Mouse (Mus musculus) 416B (cell line): ENCODE measurements around the gene Olfr547.
"Not testable (repeated sequence)": the region's sequence is repeated elsewhere in the genome, so short reads cannot be mapped to it uniquely, and the experiment has no call there.

Source experiments
- DNase-seq: peaks from one replicate; pipeline ENCODE4 v3.0.0; 2011; ENCODE audit warnings: low read depth

Gene Olfr547

DNA sequence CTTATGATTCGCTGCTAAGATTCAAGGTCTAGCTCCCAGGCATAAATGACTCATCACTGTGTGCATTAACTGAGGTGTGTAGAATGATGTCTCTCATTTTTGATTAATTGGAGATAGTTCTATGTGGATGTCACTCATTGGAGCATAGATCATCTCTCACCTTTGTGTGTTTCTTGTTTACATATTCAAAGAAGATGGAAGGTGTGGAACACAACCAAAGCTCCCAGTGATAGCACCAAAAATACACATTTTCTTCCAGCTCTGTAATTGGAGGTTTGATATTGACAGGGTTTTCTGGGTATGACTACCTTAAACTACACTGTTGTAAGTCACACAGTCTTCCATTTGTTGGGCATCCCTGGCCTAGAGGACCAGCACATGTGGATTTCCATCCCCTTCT is at the start of gene Olfr547:
Olfr547 (plus strand) TSS at position 301 of the 400 bp plus-strand sequence.
- DNase-seq = no peak

DNA sequence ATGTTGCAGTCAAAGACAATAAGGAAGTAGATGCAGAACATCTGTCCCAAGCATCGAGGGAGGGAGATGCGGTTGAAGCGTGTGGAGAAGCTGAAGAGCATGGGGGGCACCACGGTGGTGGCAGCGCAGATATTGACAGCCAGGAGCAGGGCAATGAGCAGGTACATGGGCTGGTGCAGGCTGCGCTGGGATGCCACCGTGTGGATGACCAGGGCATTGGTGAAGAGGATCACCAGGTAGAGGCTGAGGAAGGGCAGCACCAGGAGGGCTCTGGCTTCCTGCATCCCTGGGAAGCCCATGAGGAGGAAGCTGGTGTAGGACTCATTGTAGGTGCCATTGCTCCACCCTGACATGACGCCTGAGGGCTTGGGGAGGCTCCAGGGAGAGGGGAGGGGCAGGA is 49.8 kb upstream of the Olfr547 start:
- DNase-seq = not testable (repeated sequence)

DNA sequence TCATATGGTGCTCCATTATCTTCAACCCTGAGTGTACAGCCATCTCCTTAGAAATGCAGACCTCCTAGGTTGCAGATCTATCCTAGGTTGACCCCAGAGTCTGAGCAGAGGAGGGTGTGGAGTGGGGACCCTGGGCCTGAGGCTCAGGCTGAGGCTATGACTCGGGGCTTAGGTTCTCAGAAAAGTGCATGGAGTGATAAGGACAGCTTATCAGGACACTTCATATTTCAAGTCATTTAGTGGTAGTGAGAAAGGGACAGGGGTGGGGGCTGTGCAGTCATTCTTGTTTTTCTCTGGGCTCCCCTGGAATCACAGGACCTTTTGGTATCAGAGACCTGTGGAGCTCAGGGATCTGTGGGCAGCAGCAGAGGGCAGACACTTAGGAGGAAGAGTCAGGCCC is 48.4 kb upstream of the Olfr547 start:
- no peak for DNase-seq

- no peak for DNase-seq
Observed at GRCm38 (mm10) chr7:102488161-102488560, 46.4 kb upstream of the Olfr547 start, which contains the start of gene Olfr544. TSS of gene Olfr544 (minus strand) at chr7:102488313.

DNA sequence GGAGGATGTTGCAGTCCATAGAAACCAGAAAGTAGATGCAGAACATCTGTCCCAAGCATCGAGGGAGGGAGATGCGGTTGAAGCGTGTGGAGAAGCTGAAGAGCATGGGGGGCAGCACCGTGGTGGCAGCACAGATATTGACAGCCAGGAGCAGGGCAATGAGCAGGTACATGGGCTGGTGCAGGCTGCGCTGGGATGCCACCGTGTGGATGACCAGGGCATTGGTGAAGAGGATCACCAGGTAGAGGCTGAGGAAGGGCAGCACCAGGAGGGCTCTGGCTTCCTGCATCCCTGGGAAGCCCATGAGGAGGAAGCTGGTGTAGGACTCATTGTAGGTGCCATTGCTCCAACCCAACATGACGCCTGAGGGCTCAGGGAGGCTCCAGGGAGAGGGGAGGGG is 40.1 kb upstream of the Olfr547 start:
- DNase-seq = not testable (repeated sequence)

GRCm38 (mm10) chr7:102499473-102499872 is 35.1 kb upstream of the Olfr547 start, which contains the start of gene Olfr545:
TSS of gene Olfr545 (minus strand) at chr7:102499573.
- DNase-seq = no peak

DNA sequence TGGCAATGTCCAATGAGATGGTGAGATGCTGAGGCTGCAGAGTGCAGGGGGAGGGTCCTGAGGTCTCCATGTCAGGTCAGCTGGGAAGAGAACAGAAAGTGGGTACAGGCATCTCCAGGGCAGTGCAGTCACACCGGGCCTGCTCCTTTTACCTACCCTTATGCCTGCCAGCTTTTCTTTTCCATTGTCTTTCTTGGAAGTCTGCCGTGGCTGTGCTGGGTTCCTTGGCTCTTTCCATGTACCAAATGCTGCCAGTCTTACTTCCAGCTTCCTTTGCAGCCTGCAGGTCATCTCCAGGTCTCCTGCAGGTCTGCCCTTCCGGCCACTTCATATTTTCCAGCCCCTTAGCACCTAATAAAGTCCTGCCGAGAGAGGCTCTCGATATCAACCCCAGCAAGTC is 32.6 kb upstream of the Olfr547 start:
- DNase-seq = no peak

DNA sequence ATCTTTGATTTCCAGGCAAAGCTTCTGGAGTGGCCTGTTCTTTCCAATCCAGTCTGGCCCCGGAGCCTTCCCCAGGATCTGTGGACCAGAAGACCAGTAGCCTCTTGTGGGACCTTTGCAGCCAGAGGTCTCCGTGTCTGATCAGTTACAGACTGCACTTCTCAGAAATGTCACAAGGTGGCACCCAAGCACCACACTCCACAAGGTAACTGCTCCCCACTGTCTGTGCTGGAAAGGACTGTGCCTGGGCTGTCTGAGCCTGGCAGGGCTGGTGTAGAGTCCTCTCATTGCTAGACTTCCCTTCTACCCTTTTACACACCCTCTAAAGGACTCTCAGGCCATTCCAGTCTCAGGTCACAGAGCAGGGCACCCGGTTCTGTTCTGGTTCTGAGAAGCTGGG is 27.7 kb upstream of the Olfr547 start:
- DNase-seq = peak; percentile 80

GRCm38 (mm10) chr7:102508066-102508465 is 26.5 kb upstream of the Olfr547 start:
- no peak for DNase-seq

DNA sequence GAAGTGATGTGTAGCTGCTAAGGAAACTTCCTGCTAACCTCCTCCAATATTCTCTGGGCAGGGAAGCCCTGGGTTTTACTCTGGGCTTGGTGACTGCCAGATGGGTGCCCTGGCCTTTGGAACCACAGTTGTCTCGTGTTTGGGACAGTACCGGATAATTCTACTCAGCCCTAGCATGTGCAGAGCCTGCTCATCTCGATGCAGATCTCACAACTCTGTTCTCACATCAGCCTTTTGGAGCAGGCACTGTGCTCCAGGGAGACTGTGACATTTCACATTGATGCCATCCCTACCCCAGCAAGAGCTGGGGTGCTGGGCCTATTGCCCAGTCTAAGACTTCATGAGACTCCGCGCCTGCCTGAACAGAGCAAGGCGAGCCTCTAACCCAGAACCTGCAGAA is 25.9 kb upstream of the Olfr547 start:
- no peak for DNase-seq

DNA sequence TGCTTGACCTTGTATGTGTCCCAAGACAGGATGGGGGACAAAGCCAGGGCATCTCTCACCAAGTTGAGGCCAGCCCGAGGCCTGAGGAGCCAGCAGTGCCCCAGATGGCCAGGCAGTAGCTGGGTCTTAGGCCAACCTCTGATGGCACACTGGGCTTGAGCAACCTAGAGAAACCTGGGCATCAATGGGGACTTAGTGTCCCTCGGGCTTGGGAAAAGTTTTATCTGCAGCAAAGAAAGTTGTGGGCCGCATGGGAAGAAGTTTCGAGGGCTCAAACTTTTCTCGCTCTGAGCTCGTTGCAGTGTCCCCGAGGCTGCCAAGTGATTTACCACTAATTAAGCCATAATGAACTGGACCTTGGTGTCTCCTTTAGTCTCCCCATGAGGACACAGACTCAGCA is 24.8 kb upstream of the Olfr547 start:
- DNase-seq = no peak

GRCm38 (mm10) chr7:102511927-102512326 is 22.6 kb upstream of the Olfr547 start:
- peak; percentile 63 for DNase-seq

DNA sequence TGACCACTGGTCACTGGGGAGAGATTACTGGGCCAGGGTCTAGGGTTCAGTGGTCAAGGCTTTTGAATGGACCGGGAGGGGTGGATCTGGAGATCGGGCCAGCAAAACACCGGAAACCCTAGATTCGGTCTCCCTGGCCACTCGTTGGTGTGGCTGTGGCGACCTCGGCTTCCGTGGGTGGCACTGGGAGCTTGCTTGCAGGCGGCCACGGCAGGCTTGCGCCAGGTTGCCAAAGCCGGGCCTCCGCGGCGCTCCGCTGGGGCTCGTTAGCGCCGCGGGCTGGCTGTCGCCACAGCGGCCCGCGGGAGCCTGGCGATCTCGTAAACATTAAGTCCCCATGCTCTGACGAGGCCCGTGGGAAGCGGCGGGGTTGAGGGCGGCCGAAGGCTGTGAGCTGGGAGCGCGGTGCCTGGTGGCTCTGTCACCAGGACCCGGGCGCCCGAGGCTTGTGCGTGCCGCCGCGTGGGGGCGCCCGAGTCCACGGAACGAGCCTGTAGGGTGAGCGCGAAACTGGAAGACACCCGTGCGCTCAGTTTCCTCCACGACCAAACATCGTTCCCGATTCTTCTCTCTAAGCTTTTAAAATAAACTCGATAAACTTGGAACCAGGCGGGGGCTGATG is 21.6 kb upstream of the Olfr547 start:
- peak; percentile 80 for DNase-seq

GRCm38 (mm10) chr7:102514144-102514543 is 20.4 kb upstream of the Olfr547 start:
- peak; percentile 66 for DNase-seq

DNA sequence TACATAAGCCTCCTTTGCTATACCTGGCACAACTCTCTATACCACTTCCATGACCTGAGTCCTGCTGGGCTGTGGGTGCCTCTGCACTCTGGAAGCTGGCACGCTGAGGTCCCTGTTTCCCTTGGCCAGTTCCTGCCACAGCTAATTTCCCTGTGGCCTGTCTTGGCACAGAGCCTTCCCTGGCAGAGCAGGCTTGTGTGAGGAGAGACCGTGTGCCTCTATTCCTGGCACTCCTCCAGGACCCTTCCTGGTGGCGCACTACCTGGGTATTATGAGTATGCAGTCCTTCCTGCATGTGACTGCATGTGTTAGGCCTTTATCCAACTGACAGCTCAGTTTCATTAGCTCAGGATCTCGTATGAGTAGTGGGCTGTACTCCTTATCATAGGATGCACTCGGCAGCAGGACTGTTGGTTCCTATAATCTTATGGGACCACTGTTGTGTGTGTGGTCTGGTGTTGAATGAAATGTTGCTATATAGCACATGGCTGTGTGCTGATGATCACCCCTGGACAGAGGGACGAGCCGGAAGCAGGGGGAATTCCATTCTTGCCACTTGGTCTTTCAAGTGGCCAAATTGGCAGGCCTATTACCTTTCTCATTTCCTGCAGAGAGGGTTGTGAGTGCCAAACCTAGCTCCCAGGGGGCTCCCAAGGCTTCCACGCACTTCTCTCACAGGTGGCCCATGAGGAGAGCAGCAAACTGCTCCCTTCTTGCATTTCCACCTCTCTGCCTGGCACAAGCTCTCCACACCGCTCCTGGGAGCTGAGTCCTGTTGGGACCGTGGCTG is 18.1 kb upstream of the Olfr547 start:
- DNase-seq = peak; percentile 33

GRCm38 (mm10) chr7:102517051-102517335 is 17.6 kb upstream of the Olfr547 start:
- no peak for DNase-seq

DNA sequence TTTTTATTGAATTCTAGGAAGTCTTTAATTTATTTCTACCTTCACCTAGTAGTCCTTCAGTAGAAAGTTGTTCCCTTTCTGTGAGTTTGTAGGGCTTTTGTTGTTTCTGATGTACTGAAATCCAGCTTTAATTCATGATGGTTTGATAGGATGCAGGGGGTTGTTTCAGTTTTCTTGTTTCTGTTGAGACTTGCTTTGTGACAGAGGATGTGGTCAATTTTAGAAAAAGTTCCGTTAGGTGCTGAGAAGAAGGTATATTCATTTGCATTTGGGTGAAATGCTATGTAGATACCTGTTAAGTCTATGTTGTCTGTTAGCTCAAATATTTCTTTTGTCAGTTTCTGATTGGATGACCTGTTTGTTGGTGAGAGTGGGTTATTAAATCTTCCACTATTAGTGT is 5.5 kb upstream of the Olfr547 start:
- no peak for DNase-seq

DNA sequence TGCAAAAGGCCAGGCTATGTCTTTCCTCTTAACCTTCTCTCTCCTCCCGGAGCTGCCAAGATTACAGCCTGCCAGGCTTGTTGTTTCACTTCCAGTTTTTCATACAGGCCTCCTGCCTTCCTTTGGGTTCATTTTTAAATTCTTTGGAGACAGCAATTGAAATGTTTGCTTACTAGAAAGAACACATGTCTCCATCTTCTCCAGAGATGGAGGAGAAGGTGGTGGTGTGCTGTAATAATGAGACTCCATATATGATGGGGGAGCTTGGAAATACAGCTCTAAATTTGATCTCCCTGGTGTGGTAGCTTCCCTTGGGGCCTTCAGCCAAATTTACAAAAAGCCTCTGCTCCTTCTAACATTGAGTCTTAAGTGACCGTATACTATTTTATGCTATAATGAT is 6.0 kb downstream of the Olfr547 start, which contains the start of gene Olfr548-ps1:
Olfr548-ps1 (plus strand) TSS at position 301 of the 400 bp plus-strand sequence.
- DNase-seq = no peak

GRCm38 (mm10) chr7:102541251-102541650 is 6.7 kb downstream of the Olfr547 start:
- peak; percentile 13 for DNase-seq

DNA sequence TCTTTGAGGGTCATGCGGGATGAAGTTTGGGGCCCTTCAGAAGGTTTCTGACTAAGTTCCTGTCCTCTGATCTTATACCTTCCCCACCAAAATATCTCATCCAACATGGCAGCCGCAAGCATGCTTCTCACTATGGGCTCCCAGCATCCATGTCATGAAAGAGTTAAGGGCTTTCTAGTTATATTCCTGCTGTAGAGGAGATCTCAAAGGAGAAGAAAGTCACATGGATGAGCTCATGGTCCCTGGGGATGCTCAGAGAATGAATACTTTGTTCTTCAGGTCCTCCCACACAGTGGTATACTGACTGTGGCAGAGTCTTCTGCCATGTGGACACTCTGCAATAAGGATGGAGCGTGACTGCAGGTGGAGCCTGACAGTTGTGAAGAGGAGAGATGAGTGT is 15.0 kb downstream of the Olfr547 start, which contains the start of gene Olfr549:
Olfr549 (plus strand) TSS at position 301 of the 400 bp plus-strand sequence.
- no peak for DNase-seq

GRCm38 (mm10) chr7:102553279-102553678 is 18.7 kb downstream of the Olfr547 start:
- DNase-seq = no peak

DNA sequence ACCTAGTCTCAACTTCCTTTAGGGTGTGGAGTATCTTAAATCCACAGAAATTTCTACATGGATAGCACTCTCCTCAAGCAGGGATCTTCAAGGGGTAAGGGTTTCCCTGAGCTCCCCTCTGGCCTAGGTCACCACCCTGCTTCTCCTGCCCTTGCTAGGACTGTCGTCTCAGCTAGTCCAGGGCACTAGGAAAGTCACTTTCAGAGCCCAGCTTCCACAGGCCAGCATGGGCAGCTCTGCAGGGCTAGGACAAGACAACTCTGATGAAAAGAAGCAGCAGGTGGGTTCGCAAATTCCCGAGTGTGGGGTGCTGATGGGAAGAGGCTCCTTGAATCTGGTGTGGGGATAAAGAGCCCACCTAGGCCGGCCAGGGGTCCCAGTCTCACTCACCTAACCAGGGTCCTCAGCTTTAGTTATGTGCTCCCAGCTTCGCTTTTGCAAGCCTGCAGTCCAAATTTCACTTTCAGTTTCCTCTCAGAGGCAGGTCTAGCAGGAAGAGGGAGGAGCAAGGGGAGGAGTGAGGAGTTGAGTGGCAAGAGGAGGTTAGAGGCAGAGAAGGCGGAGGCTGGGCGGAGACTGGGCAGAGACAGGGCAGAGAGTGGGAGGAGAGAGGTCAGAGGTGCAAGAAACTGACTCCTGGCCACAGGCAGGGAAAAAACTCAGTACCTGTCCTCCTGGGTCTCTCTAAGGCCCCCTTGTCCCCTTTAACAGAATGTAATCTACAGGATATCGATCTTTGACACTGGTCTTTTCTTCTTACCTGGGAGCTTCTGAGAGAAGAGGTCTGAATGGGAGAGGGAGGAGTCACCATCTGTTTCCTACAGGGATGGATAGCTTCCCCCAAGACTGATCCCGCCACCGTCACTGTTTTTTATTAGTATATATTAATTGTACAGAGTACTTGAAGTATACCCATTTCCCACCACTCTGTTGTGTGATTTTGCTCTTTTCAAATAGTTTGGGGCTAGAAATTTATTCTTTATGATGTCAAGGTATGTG is 30.7 kb downstream of the Olfr547 start, which contains the start of gene Trim21:
Trim21 (minus strand) TSS at position 488 of the 999 bp plus-strand sequence.
- peak; percentile 95 for DNase-seq
